Mouse (Mus musculus): ENCODE results near the gene Gm20605. TPM values are rescaled to one million over a fixed set of nuclear protein-coding genes. Genes with fewer than 3 reads are reported as not detected.

Gene Gm20605
- polyA plus RNA-seq, 1 experiment from 2014 or later: 11.7 TPM

GRCm38 (mm10) chr5:137686127-137686790 is 57.3 kb downstream of the Gm20605 start:
- 82% methylated on average over 6 of the region's 6 CpGs for WGBS
- Histone ChIP-seq H3K4me3 (no peak overlapping the region), H3K4me1 (peaks cover 34% of the 10 kb centered on the region), H3K36me3 (replicated peaks) (peaks cover 12% of the 10 kb centered on the region), H3K27ac (peak overlapping the region; percentile 48; the same call in 1 of the 2 replicates), H3K9me3 (no peaks in the 10 kb centered on the region), H3K27me3 (ENCODE audit: poor library complexity, severe bottlenecking) (peaks cover 15% of the 10 kb centered on the region)
- no peak for DNase-seq (ENCODE audit: extremely low spot score, low spot score)

GRCm38 (mm10) chr5:137689974-137690373 is 61.0 kb downstream of the Gm20605 start:
- no peaks in the 10 kb centered on the region for H3K9me3 ChIP-seq
- H3K36me3 ChIP-seq (replicated peaks): no peaks in the 10 kb centered on the region
- no peak for DNase-seq (ENCODE audit: extremely low spot score, low spot score)
- H3K4me1 ChIP-seq: peaks cover 12% of the 10 kb centered on the region
- no peak overlapping the region for H3K4me3 ChIP-seq
- WGBS: 90% methylated on average over 3 of the region's 3 CpGs
- no peak overlapping the region for H3K27ac ChIP-seq
- peaks cover 15% of the 10 kb centered on the region for H3K27me3 ChIP-seq (ENCODE audit: poor library complexity, severe bottlenecking)

GRCm38 (mm10) chr5:137690531-137690930 is 61.6 kb downstream of the Gm20605 start:
- Histone ChIP-seq H3K27ac (no peak overlapping the region), H3K9me3 (no peaks in the 10 kb centered on the region), H3K4me3 (no peak overlapping the region), H3K36me3 (replicated peaks) (no peaks in the 10 kb centered on the region), H3K27me3 (ENCODE audit: poor library complexity, severe bottlenecking) (peaks cover 12% of the 10 kb centered on the region), H3K4me1 (peaks cover 13% of the 10 kb centered on the region)
- no peak for DNase-seq (ENCODE audit: extremely low spot score, low spot score)
- 72% methylated on average over 9 of the region's 9 CpGs for WGBS

GRCm38 (mm10) chr5:137691881-137692280 is 62.9 kb downstream of the Gm20605 start:
- H3K9me3 ChIP-seq: no peaks in the 10 kb centered on the region
- no peak overlapping the region for H3K4me3 ChIP-seq
- DNase-seq (ENCODE audit: extremely low spot score, low spot score): no peak
- no peaks in the 10 kb centered on the region for H3K36me3 ChIP-seq (replicated peaks)
- WGBS: 70% methylated on average over 1 of the region's 1 CpGs
- H3K27ac ChIP-seq: no peak overlapping the region
- H3K4me1 ChIP-seq: peaks cover 13% of the 10 kb centered on the region
- no peaks in the 10 kb centered on the region; the same call in 1 of the 2 replicates for H3K27me3 ChIP-seq (ENCODE audit: poor library complexity, severe bottlenecking)

Other genes starting within 250 kb of the Gm20605 start
- gene Zan, start 152.1 kb upstream of the Gm20605 start, polyA plus RNA-seq (2016; fragmentation: Nextera tagmentation; extraction: Ambion mirVana): 0.10 and 0.12 TPM in 2 replicates
- 56.1 and 59.4 TPM in 2 replicates for gene Pop7, start 126.7 kb upstream of the Gm20605 start, polyA plus RNA-seq (2016; fragmentation: Nextera tagmentation; extraction: Ambion mirVana)
- 13.5 and 14.0 TPM in 2 replicates for gene Gigyf1, start 110.6 kb upstream of the Gm20605 start, polyA plus RNA-seq (2016; fragmentation: Nextera tagmentation; extraction: Ambion mirVana)
- gene Epo, start 95.9 kb upstream of the Gm20605 start, polyA plus RNA-seq (2016; fragmentation: Nextera tagmentation; extraction: Ambion mirVana): 2.9 and 4.8 TPM in 2 replicates
- 287 and 288 TPM in 2 replicates for gene Gnb2, start 95.7 kb upstream of the Gm20605 start, polyA plus RNA-seq (2016; fragmentation: Nextera tagmentation; extraction: Ambion mirVana)
- 2.0 and 4.8 TPM in 2 replicates for gene Actl6b, start 75.7 kb upstream of the Gm20605 start, polyA plus RNA-seq (2016; fragmentation: Nextera tagmentation; extraction: Ambion mirVana)
- 1.3 and 2.5 TPM in 2 replicates for gene Tfr2, start 59.3 kb upstream of the Gm20605 start, polyA plus RNA-seq (2016; fragmentation: Nextera tagmentation; extraction: Ambion mirVana)
- gene Mospd3, start 28.1 kb upstream of the Gm20605 start, polyA plus RNA-seq (2016; fragmentation: Nextera tagmentation; extraction: Ambion mirVana): 14.2 and 15.1 TPM in 2 replicates
- 61.7 and 62.5 TPM in 2 replicates for gene Pcolce, start 15.4 kb upstream of the Gm20605 start, polyA plus RNA-seq (2016; fragmentation: Nextera tagmentation; extraction: Ambion mirVana)
- 0.09 and 0.26 TPM in 2 replicates for gene Fbxo24, start 173 bp upstream of the Gm20605 start, polyA plus RNA-seq (2016; fragmentation: Nextera tagmentation; extraction: Ambion mirVana)
- gene Lrch4, start 54 bp upstream of the Gm20605 start, polyA plus RNA-seq (2016; fragmentation: Nextera tagmentation; extraction: Ambion mirVana): 29.0 and 33.4 TPM in 2 replicates
- gene Sap25, start 12.2 kb downstream of the Gm20605 start, polyA plus RNA-seq (2016; fragmentation: Nextera tagmentation; extraction: Ambion mirVana): 7.3 and 9.8 TPM in 2 replicates
- 0.31 and 0.42 TPM in 2 replicates for gene Irs3, start 16.5 kb downstream of the Gm20605 start, polyA plus RNA-seq (2016; fragmentation: Nextera tagmentation; extraction: Ambion mirVana)
- gene Agfg2, start 55.6 kb downstream of the Gm20605 start, polyA plus RNA-seq (2016; fragmentation: Nextera tagmentation; extraction: Ambion mirVana): 27.2 and 28.0 TPM in 2 replicates
- 2.9 and 5.1 TPM in 2 replicates for gene Nyap1, start 112.4 kb downstream of the Gm20605 start, polyA plus RNA-seq (2016; fragmentation: Nextera tagmentation; extraction: Ambion mirVana)
- gene Tsc22d4, start 116.6 kb downstream of the Gm20605 start, polyA plus RNA-seq (2016; fragmentation: Nextera tagmentation; extraction: Ambion mirVana): 71.0 and 72.0 TPM in 2 replicates
- gene Ppp1r35, start 149.7 kb downstream of the Gm20605 start, polyA plus RNA-seq (2016; fragmentation: Nextera tagmentation; extraction: Ambion mirVana): 47.5 and 49.2 TPM in 2 replicates
- gene Mepce, start 158.5 kb downstream of the Gm20605 start, polyA plus RNA-seq (2016; fragmentation: Nextera tagmentation; extraction: Ambion mirVana): 10.0 and 11.5 TPM in 2 replicates
- gene Zcwpw1, start 158.6 kb downstream of the Gm20605 start, polyA plus RNA-seq (2016; fragmentation: Nextera tagmentation; extraction: Ambion mirVana): 12.9 and 14.8 TPM in 2 replicates
- 0.43 and 0.58 TPM in 2 replicates for gene Pilra, start 207.1 kb downstream of the Gm20605 start, polyA plus RNA-seq (2016; fragmentation: Nextera tagmentation; extraction: Ambion mirVana)
- gene Pilrb1, start 228.9 kb downstream of the Gm20605 start, polyA plus RNA-seq (2016; fragmentation: Nextera tagmentation; extraction: Ambion mirVana): not detected in 2 replicates
- not detected in 2 replicates for gene Pilrb2, start 242.6 kb downstream of the Gm20605 start, polyA plus RNA-seq (2016; fragmentation: Nextera tagmentation; extraction: Ambion mirVana)